Mouse (Mus musculus): ENCODE measurements around the gene Epb41l5. TPM values are rescaled to one million over a fixed set of nuclear protein-coding genes. Genes with fewer than 3 reads are reported as not detected.

Epb41l5 gene
- polyA plus RNA-seq, 1 experiment from 2014 or later: 49.9 TPM

GRCm38 (mm10) chr1:119525004-119525444, 123.8 kb downstream of the Epb41l5 start:
- peak overlapping the region; percentile 95 for H3K4me2 ChIP-seq
- H3K4me3 ChIP-seq (ENCODE audit: low read depth, low read length): peak overlapping the region; percentile 60
- ATAC-seq (ENCODE audit: insufficient read depth) (no peak), DNase-seq (peak; percentile 84)
- peak overlapping the region; percentile 87; the same call in 1 of the 2 replicates for H3K27ac ChIP-seq (ENCODE audit: low read depth)
- H3K9me3 ChIP-seq (ENCODE audit: low read depth, low read length): peaks cover 25% of the 10 kb centered on the region
- H3K27me3 ChIP-seq (ENCODE audit: insufficient read depth, low read length): no peaks in the 10 kb centered on the region
- TF ChIP-seq CTCF (IDR thresholded peaks at IDR 0.05; ENCODE audit: low read depth): peak; percentile 31; the same call in 1 of the 2 replicates
- H3K36me3 ChIP-seq (ENCODE audit: insufficient read depth): peaks cover 27% of the 10 kb centered on the region
- peaks cover 9% of the 10 kb centered on the region; the same call in 1 of the 2 replicates for H3K4me1 ChIP-seq (ENCODE audit: insufficient read depth)
- 8% methylated on average over 5 of the region's 5 CpGs for WGBS
- peak overlapping the region; percentile 73 for H3K9ac ChIP-seq

GRCm38 (mm10) chr1:119523826-119524225, 125.0 kb downstream of the Epb41l5 start:
- Histone ChIP-seq H3K9me3 (ENCODE audit: low read depth, low read length) (peaks cover 21% of the 10 kb centered on the region), H3K4me1 (ENCODE audit: insufficient read depth) (peaks cover 12% of the 10 kb centered on the region; the same call in 1 of the 2 replicates), H3K27me3 (ENCODE audit: insufficient read depth, low read length) (no peaks in the 10 kb centered on the region), H3K9ac (no peak overlapping the region), H3K36me3 (ENCODE audit: insufficient read depth) (peaks cover 21% of the 10 kb centered on the region), H3K27ac (ENCODE audit: low read depth) (no peak overlapping the region), H3K4me3 (ENCODE audit: low read depth, low read length) (no peak overlapping the region), H3K4me2 (no peak overlapping the region)
- no peak for DNase-seq
- 85% methylated on average over 7 of the region's 7 CpGs for WGBS
- no peak for ATAC-seq (ENCODE audit: insufficient read depth)
- no peak for TF ChIP-seq CTCF (IDR thresholded peaks at IDR 0.05; ENCODE audit: low read depth)

- Histone ChIP-seq H3K27me3 (ENCODE audit: insufficient read depth, low read length) (no peaks in the 10 kb centered on the region), H3K4me3 (ENCODE audit: low read depth, low read length) (no peak overlapping the region), H3K9me3 (ENCODE audit: low read depth, low read length) (peaks cover 17% of the 10 kb centered on the region; the same call in 1 of the 2 replicates), H3K36me3 (ENCODE audit: insufficient read depth) (peaks cover 16% of the 10 kb centered on the region), H3K9ac (no peak overlapping the region), H3K4me1 (ENCODE audit: insufficient read depth) (peaks cover 12% of the 10 kb centered on the region; the same call in 1 of the 2 replicates), H3K27ac (ENCODE audit: low read depth) (no peak overlapping the region), H3K4me2 (no peak overlapping the region)
- WGBS: 78% methylated on average over 7 of the region's 7 CpGs
- DNase-seq (no peak), ATAC-seq (ENCODE audit: insufficient read depth) (no peak)
- TF ChIP-seq CTCF (IDR thresholded peaks at IDR 0.05; ENCODE audit: low read depth): no peak
Measured at GRCm38 (mm10) chr1:119523369-119523768, 125.4 kb downstream of the Epb41l5 start.

GRCm38 (mm10) chr1:119522726-119523125, 126.1 kb downstream of the Epb41l5 start:
- H3K36me3 ChIP-seq (ENCODE audit: insufficient read depth): peaks cover 10% of the 10 kb centered on the region
- no peak overlapping the region for H3K27ac ChIP-seq (ENCODE audit: low read depth)
- 73% methylated on average over 4 of the region's 4 CpGs for WGBS
- TF ChIP-seq CTCF (IDR thresholded peaks at IDR 0.05; ENCODE audit: low read depth): no peak
- peaks cover 18% of the 10 kb centered on the region; the same call in 1 of the 2 replicates for H3K4me1 ChIP-seq (ENCODE audit: insufficient read depth)
- DNase-seq: no peak
- H3K9me3 ChIP-seq (ENCODE audit: low read depth, low read length): peaks cover 12% of the 10 kb centered on the region; the same call in 1 of the 2 replicates
- no peaks in the 10 kb centered on the region for H3K27me3 ChIP-seq (ENCODE audit: insufficient read depth, low read length)
- no peak overlapping the region for H3K9ac ChIP-seq
- no peak overlapping the region for H3K4me2 ChIP-seq
- H3K4me3 ChIP-seq (ENCODE audit: low read depth, low read length): no peak overlapping the region
- no peak for ATAC-seq (ENCODE audit: insufficient read depth)

- H3K27ac ChIP-seq (ENCODE audit: low read depth): peak overlapping the region; percentile 80
- H3K4me3 ChIP-seq (ENCODE audit: low read depth, low read length): no peak overlapping the region
- DNase-seq (no peak), ATAC-seq (ENCODE audit: insufficient read depth) (no peak)
- peaks cover 19% of the 10 kb centered on the region; the same call in 1 of the 2 replicates for H3K4me1 ChIP-seq (ENCODE audit: insufficient read depth)
- no peak overlapping the region for H3K4me2 ChIP-seq
- H3K36me3 ChIP-seq (ENCODE audit: insufficient read depth): no peaks in the 10 kb centered on the region; the same call in 1 of the 2 replicates
- no peaks in the 10 kb centered on the region for H3K27me3 ChIP-seq (ENCODE audit: insufficient read depth, low read length)
- no peak overlapping the region for H3K9ac ChIP-seq
- TF ChIP-seq CTCF (IDR thresholded peaks at IDR 0.05; ENCODE audit: low read depth): no peak
- H3K9me3 ChIP-seq (ENCODE audit: low read depth, low read length): 0 out of 2 replicates have a peak, but pooled peaks cover 2% of the 10 kb centered on the region
- WGBS: 55% methylated on average over 7 of the region's 7 CpGs
Measured at GRCm38 (mm10) chr1:119521681-119522080, 127.1 kb downstream of the Epb41l5 start.

- no peaks in the 10 kb centered on the region for H3K36me3 ChIP-seq (ENCODE audit: insufficient read depth)
- no peak overlapping the region for H3K4me3 ChIP-seq (ENCODE audit: low read depth, low read length)
- H3K4me1 ChIP-seq (ENCODE audit: insufficient read depth): peaks cover 19% of the 10 kb centered on the region; the same call in 1 of the 2 replicates
- 30% methylated on average over 2 of the region's 2 CpGs for WGBS
- no peak overlapping the region for H3K4me2 ChIP-seq
- H3K27ac ChIP-seq (ENCODE audit: low read depth): peak overlapping the region; percentile 80
- ATAC-seq (ENCODE audit: insufficient read depth) (peak; percentile 68), DNase-seq (peak; percentile 94)
- no peak for TF ChIP-seq CTCF (IDR thresholded peaks at IDR 0.05; ENCODE audit: low read depth)
- H3K9ac ChIP-seq: no peak overlapping the region
- H3K27me3 ChIP-seq (ENCODE audit: insufficient read depth, low read length): no peaks in the 10 kb centered on the region
- no peaks in the 10 kb centered on the region for H3K9me3 ChIP-seq (ENCODE audit: low read depth, low read length)
Measured at GRCm38 (mm10) chr1:119521029-119521428, 127.8 kb downstream of the Epb41l5 start.

- Histone ChIP-seq H3K36me3 (ENCODE audit: insufficient read depth) (no peaks in the 10 kb centered on the region), H3K4me1 (ENCODE audit: insufficient read depth) (peaks cover 10% of the 10 kb centered on the region; the same call in 1 of the 2 replicates), H3K27me3 (ENCODE audit: insufficient read depth, low read length) (no peaks in the 10 kb centered on the region), H3K4me2 (no peak overlapping the region), H3K9me3 (ENCODE audit: low read depth, low read length) (no peaks in the 10 kb centered on the region), H3K9ac (no peak overlapping the region), H3K27ac (ENCODE audit: low read depth) (no peak overlapping the region), H3K4me3 (ENCODE audit: low read depth, low read length) (no peak overlapping the region)
- DNase-seq (no peak), ATAC-seq (ENCODE audit: insufficient read depth) (no peak)
- 38% methylated on average over 6 of the region's 6 CpGs for WGBS
- no peak for TF ChIP-seq CTCF (IDR thresholded peaks at IDR 0.05; ENCODE audit: low read depth)
Measured at GRCm38 (mm10) chr1:119519286-119519685, 129.5 kb downstream of the Epb41l5 start.
